Mouse (Mus musculus) ES-Bruce4 (cell line): ENCODE measurements at regions not wholly inside any gene's neighbourhood (a gene's known extent, or its start where the extent isn't known, plus 50 kb on each side); places are given as distances from the start of the nearest gene placed in this dataset.
A peak's percentile ranks its signal among the peaks of the same experiment; 100 is the strongest.

Source experiments
- H3K27ac ChIP-seq: 2 replicates; pipeline ENCODE4 v1.5.1; 2012; ENCODE audit warnings: low read length, inconsistent platforms; ENCODE audit not compliant: insufficient read depth
- H3K27me3 ChIP-seq: 2 replicates; pipeline ENCODE4 v1.6.1; 2012; ENCODE audit warnings: mild to moderate bottlenecking, low read length, inconsistent platforms; ENCODE audit not compliant: control insufficient read depth, poor library complexity, insufficient read depth, severe bottlenecking
- H3K36me3 ChIP-seq: 2 replicates; pipeline ENCODE4 v1.6.1; 2012; ENCODE audit warnings: inconsistent platforms, mild to moderate bottlenecking, low read length, moderate library complexity; ENCODE audit not compliant: control insufficient read depth, poor library complexity, insufficient read depth, severe bottlenecking
- H3K4me1 ChIP-seq: one replicate; pipeline ENCODE4 v1.8.1; 2011; ENCODE audit warnings: low read length; ENCODE audit not compliant: control insufficient read depth, insufficient read depth
- H3K4me3 ChIP-seq: 2 replicates; pipeline ENCODE4 v1.5.1; 2011; ENCODE audit warnings: low read depth, mild to moderate bottlenecking, low read length
- H3K9ac ChIP-seq: 2 replicates; pipeline ENCODE4 v1.6.1; 2012; ENCODE audit warnings: low read depth, mild to moderate bottlenecking, inconsistent platforms; ENCODE audit not compliant: poor library complexity, severe bottlenecking
- H3K9me3 ChIP-seq: replicated peaks from 2 replicates; pipeline ENCODE4 v1.6.1; 2012; ENCODE audit warnings: mild to moderate bottlenecking, low read length, inconsistent platforms; ENCODE audit not compliant: control insufficient read depth, poor library complexity, insufficient read depth, severe bottlenecking
- CTCF ChIP-seq: IDR thresholded peaks from one replicate; pipeline ENCODE4 v1.8.1; 2011; ENCODE audit warnings: low read depth, low read length
- EP300 ChIP-seq: IDR thresholded peaks from 2 replicates; pipeline ENCODE4 v1.6.1; 2011; ENCODE audit warnings: low read depth, low read length; ENCODE audit not compliant: insufficient read depth
- POLR2A ChIP-seq: IDR thresholded peaks from one replicate; pipeline ENCODE4 v1.8.1; 2011; ENCODE audit warnings: low read length; ENCODE audit not compliant: insufficient read depth

- no peak for TF ChIP-seq EP300
- no peak for TF ChIP-seq CTCF
- TF ChIP-seq POLR2A, result no peak
- Histone ChIP-seq H3K27ac (no peak overlapping the region), H3K36me3 (no peaks in the 10 kb centered on the region), H3K4me3 (no peak overlapping the region), H3K9ac (no peak overlapping the region), H3K27me3 (no peaks in the 10 kb centered on the region), H3K9me3 (no peaks in the 10 kb centered on the region), H3K4me1 (no peaks in the 10 kb centered on the region)
Measured at GRCm38 (mm10) chr12:16023273-16023672, 206.6 kb upstream of the Trib2 start.

- no peaks in the 10 kb centered on the region for H3K9me3 ChIP-seq
- no peaks in the 10 kb centered on the region for H3K36me3 ChIP-seq
- no peak overlapping the region for H3K9ac ChIP-seq
- H3K27ac ChIP-seq, result no peak overlapping the region
- TF ChIP-seq POLR2A, result no peak
- TF ChIP-seq EP300, result no peak
- no peak for TF ChIP-seq CTCF
- H3K4me1 ChIP-seq, result no peaks in the 10 kb centered on the region
- H3K27me3 ChIP-seq, result no peaks in the 10 kb centered on the region
- H3K4me3 ChIP-seq, result no peak overlapping the region
Measured at GRCm38 (mm10) chr12:16021202-16021821, 204.6 kb upstream of the Trib2 start.

DNA sequence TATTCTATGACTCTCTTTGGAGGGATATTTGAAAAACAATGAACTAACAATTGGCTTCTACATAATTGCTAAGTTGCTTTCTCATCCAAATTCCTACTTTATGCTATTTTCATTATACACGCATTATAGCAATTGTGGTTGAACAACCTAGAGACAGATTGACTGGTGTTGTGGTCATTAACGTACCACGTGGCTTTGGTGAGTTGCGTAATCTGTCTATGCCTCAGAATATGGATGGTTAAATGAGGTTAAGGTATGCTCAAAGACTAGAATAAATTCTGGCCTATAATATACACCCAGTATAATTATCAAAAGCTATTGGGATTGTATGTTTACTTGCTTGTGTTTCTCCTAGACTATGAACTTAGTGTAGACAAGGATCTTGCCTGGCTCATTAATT lies 201.5 kb upstream of the Trib2 start:
- Histone ChIP-seq H3K27ac (no peak overlapping the region), H3K9ac (no peak overlapping the region), H3K36me3 (no peaks in the 10 kb centered on the region), H3K4me1 (no peaks in the 10 kb centered on the region), H3K4me3 (no peak overlapping the region), H3K27me3 (no peaks in the 10 kb centered on the region), H3K9me3 (peaks cover 4% of the 10 kb centered on the region; the same call in 1 of the 2 replicates)
- TF ChIP-seq CTCF (no peak), EP300 (no peak), POLR2A (no peak)

- peaks cover 4% of the 10 kb centered on the region; the same call in 1 of the 2 replicates for H3K9me3 ChIP-seq
- no peaks in the 10 kb centered on the region for H3K4me1 ChIP-seq
- H3K36me3 ChIP-seq, result no peaks in the 10 kb centered on the region
- H3K27ac ChIP-seq, result no peak overlapping the region
- H3K4me3 ChIP-seq, result no peak overlapping the region
- TF ChIP-seq EP300, result no peak
- no peak for TF ChIP-seq CTCF
- TF ChIP-seq POLR2A, result no peak
- H3K27me3 ChIP-seq, result no peaks in the 10 kb centered on the region
- H3K9ac ChIP-seq, result no peak overlapping the region
Measured at GRCm38 (mm10) chr12:16016621-16017020, 199.9 kb upstream of the Trib2 start.

- no peak for TF ChIP-seq POLR2A
- no peak for TF ChIP-seq CTCF
- TF ChIP-seq EP300, result no peak
- Histone ChIP-seq H3K27me3 (no peaks in the 10 kb centered on the region), H3K36me3 (no peaks in the 10 kb centered on the region)
Measured at GRCm38 (mm10) chr12:16015596-16015995, 198.9 kb upstream of the Trib2 start.

GRCm38 (mm10) chr12:16014679-16015078 lies 198.0 kb upstream of the Trib2 start:
- TF ChIP-seq EP300 (no peak), CTCF (no peak), POLR2A (no peak)
- peak overlapping the region; percentile 66; the same call in 1 of the 2 replicates for H3K9ac ChIP-seq
- H3K27ac ChIP-seq, result peak overlapping the region; percentile 28; the same call in 1 of the 2 replicates
- H3K9me3 ChIP-seq, result peaks cover 4% of the 10 kb centered on the region; the same call in 1 of the 2 replicates
- H3K4me1 ChIP-seq, result no peaks in the 10 kb centered on the region
- no peaks in the 10 kb centered on the region for H3K27me3 ChIP-seq
- H3K4me3 ChIP-seq, result 0 out of 2 replicates have a peak overlapping the region, but pooled peaks have one; percentile 33
- no peaks in the 10 kb centered on the region for H3K36me3 ChIP-seq

More at GRCm38 (mm10) chr12:16015596-16015995, 198.9 kb upstream of the Trib2 start:
- H3K9me3 ChIP-seq, result peaks cover 4% of the 10 kb centered on the region; the same call in 1 of the 2 replicates
- H3K4me1 ChIP-seq, result no peaks in the 10 kb centered on the region
- peak overlapping the region; percentile 77 for H3K27ac ChIP-seq
- H3K4me3 ChIP-seq, result peak overlapping the region; percentile 60
- peak overlapping the region; percentile 66; the same call in 1 of the 2 replicates for H3K9ac ChIP-seq
